Mouse (Mus musculus) gastrocnemius, postnatal 14 days (tissue): Measurements from ENCODE around the gene Uso1. TPM values are rescaled to one million over a fixed set of nuclear protein-coding genes. Genes with fewer than 3 reads are reported as not detected.

Source experiments
- DNase-seq: peaks from one replicate; pipeline ENCODE4 v3.0.0; 2021; ENCODE audit warnings: mixed read lengths
- intact Hi-C: fragments of 180-260 bp; cut with DNase I; formaldehyde crosslinking; loops from one replicate; pipeline ENCODE4 v1.15.1; 2025; ENCODE audit warnings: low total_unique reads
- long read RNA-seq, 2 experiments: library from polyadenylated mRNA; stranded (forward); transcript quantifications; one replicate each; pipeline ENCODE4 v2.0.0; 2021
- total RNA-seq, 2 experiments: library from RNA; stranded (reverse); gene quantifications; 2 replicates each; pipeline ENCODE4 v1.2.3; 2021

Gene Uso1
- total RNA-seq = 10 to 100 TPM; 53.9 to 61.5 TPM
- long read RNA-seq, experiment 1, transcript Uso1-201 (24 exons, 3,898 nt) = major isoform, 5 of 54 reads
- long read RNA-seq, experiment 1, partial matches to known transcripts = 10 of 54 reads
- long read RNA-seq, experiment 1, other reads (novel, unspliced or antisense) = 39 of 54 reads
- long read RNA-seq, experiment 2, transcript Uso1-201 (24 exons, 3,898 nt) = major isoform, 12 of 70 reads
- long read RNA-seq, experiment 2, partial matches to known transcripts = 4 of 70 reads
- long read RNA-seq, experiment 2, other reads (novel, unspliced or antisense) = 53 of 70 reads

GRCm38 (mm10) chr5:92137239-92138046 is at the start of gene Uso1:
Uso1 (plus strand) TSS chr5:92137938.
- intact Hi-C loops = no loop called here
- peak; percentile 100 for DNase-seq

- intact Hi-C loops = no loop called here
- DNase-seq = no peak
These were observed 44.3 kb upstream of the Uso1 start for GRCm38 (mm10) chr5:92093263-92094061.

GRCm38 (mm10) chr5:92094062-92094415 is 43.7 kb upstream of the Uso1 start:
- intact Hi-C loops = no loop called here
- DNase-seq = no peak

GRCm38 (mm10) chr5:92096786-92097185 is 41.0 kb upstream of the Uso1 start:
- intact Hi-C loops = no loop called here
- peak; percentile 48 for DNase-seq

- intact Hi-C loops = no loop called here
- DNase-seq = no peak
These were observed 40.0 kb upstream of the Uso1 start for GRCm38 (mm10) chr5:92097779-92098178.

GRCm38 (mm10) chr5:92098351-92099109 is 39.2 kb upstream of the Uso1 start:
- intact Hi-C loops = no loop called here
- no peak for DNase-seq

GRCm38 (mm10) chr5:92101601-92102000 is 36.1 kb upstream of the Uso1 start:
- no peak for DNase-seq
- intact Hi-C loops = no loop called here

GRCm38 (mm10) chr5:92103062-92103461 is 34.7 kb upstream of the Uso1 start:
- intact Hi-C loops = no loop called here
- no peak for DNase-seq

GRCm38 (mm10) chr5:92103816-92104415 is 33.8 kb upstream of the Uso1 start:
- DNase-seq = no peak
- intact Hi-C loops = no loop called here

GRCm38 (mm10) chr5:92106327-92107125 is 31.2 kb upstream of the Uso1 start:
- intact Hi-C loops = no loop called here
- no peak for DNase-seq

GRCm38 (mm10) chr5:92107282-92107681 is 30.5 kb upstream of the Uso1 start:
- intact Hi-C loops = no loop called here
- DNase-seq = no peak

GRCm38 (mm10) chr5:92110818-92111355 is 26.9 kb upstream of the Uso1 start:
- DNase-seq = no peak
- intact Hi-C loops = no loop called here

GRCm38 (mm10) chr5:92112175-92112574 is 25.6 kb upstream of the Uso1 start:
- DNase-seq = no peak
- intact Hi-C loops = no loop called here

- no peak for DNase-seq
- intact Hi-C loops = no loop called here
These were observed 25.2 kb upstream of the Uso1 start for GRCm38 (mm10) chr5:92112585-92112984.

- no peak for DNase-seq
- intact Hi-C loops = no loop called here
These were observed 24.3 kb upstream of the Uso1 start for GRCm38 (mm10) chr5:92113484-92113883.

- intact Hi-C loops = no loop called here
- no peak for DNase-seq
These were observed 23.5 kb upstream of the Uso1 start for GRCm38 (mm10) chr5:92114223-92114622.

GRCm38 (mm10) chr5:92114939-92115338 is 22.8 kb upstream of the Uso1 start:
- no peak for DNase-seq
- intact Hi-C loops = loop anchor here (5.0 kb wide), 1 partner anchor 153 kb away; the partner anchor contains the start of gene Rchy1

- DNase-seq = peak; percentile 82
- intact Hi-C loops = loop anchor here (5.0 kb wide), 1 partner anchor 156 kb away; the partner anchor contains the start of gene Rchy1
These were observed 19.8 kb upstream of the Uso1 start for GRCm38 (mm10) chr5:92117823-92118403.
